Mouse (Mus musculus) B cell, adult 62 days (primary cell): Measurements from ENCODE around the gene Npc2. TPM values are rescaled to one million over a fixed set of nuclear protein-coding genes. Genes with fewer than 3 reads are reported as not detected.

ENCODE experiments used
- total RNA-seq: library from RNA; stranded (reverse); gene quantifications from 4 replicates; pipeline ENCODE4 v1.2.4, GENCODE M21; 2023

The Npc2 gene
- total RNA-seq, result 41.5 to 51.5 TPM (median 48.5 TPM) in 4 replicates

GRCm38 (mm10) chr12:84772726-84773441, at the start of gene Npc2, which contains the start of gene Isca2:
Gene Npc2, minus strand, starts transcription at chr12:84773152.
Gene Isca2, plus strand, starts transcription at chr12:84773251.

Other genes starting within 250 kb of the Npc2 start
- not detected in 4 replicates for gene Vsx2, start 203.4 kb downstream of the Npc2 start, total RNA-seq
- gene Abcd4, start 155.7 kb downstream of the Npc2 start, total RNA-seq, result 17.5 to 20.0 TPM (median 18.4 TPM) in 4 replicates
- not detected in 4 replicates for gene Vrtn, start 132.1 kb downstream of the Npc2 start, total RNA-seq
- not detected in 4 replicates for gene Syndig1l, start 74.3 kb downstream of the Npc2 start, total RNA-seq
- 49.9 to 75.6 TPM (median 61.5 TPM) in 4 replicates for gene Isca2, start 99 bp upstream of the Npc2 start, total RNA-seq
- not detected in 4 replicates for gene Ltbp2, start 103.4 kb upstream of the Npc2 start, total RNA-seq
- 83.7 to 98.8 TPM (median 94.4 TPM) in 4 replicates for gene Fcf1, start 197.7 kb upstream of the Npc2 start, total RNA-seq
- 48.2 to 57.0 TPM (median 52.9 TPM) in 4 replicates for gene Arel1, start 197.7 kb upstream of the Npc2 start, total RNA-seq
- gene Ylpm1, start 223.2 kb upstream of the Npc2 start, total RNA-seq, result 88.3 to 93.3 TPM (median 91.2 TPM) in 4 replicates